Mouse (Mus musculus): ENCODE results near the gene Atp1a4. TPM values are rescaled to one million over a fixed set of nuclear protein-coding genes. Genes with fewer than 3 reads are reported as not detected.

Atp1a4 gene
- polyA plus RNA-seq, 1 experiment: not detected

DNA sequence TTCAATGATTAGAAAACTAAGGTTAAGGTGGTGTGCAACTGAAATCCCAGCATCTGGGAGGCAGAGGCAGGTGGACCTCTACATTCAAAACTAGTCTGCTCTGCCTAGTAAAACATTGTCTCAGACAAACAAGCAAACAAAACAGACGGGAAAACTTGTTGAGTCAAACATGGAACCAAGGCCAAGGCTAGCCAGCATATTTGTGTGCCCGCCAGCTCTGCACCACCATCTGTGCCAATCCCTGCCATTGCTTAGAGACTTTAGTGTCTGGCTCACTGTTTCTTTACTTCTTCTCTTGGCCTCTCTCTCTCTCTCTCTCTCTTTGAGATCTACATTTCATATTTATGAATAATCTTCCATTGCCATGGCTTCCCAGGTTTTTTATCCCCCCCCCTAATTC lies 30.0 kb downstream of the Atp1a4 start:
- no peak overlapping the region for H3ac ChIP-seq (ENCODE audit: control insufficient read depth, insufficient read length, low read depth)
- no peaks in the 10 kb centered on the region for H3K36me3 ChIP-seq (ENCODE audit: control insufficient read depth, insufficient read depth)
- H3K4me3 ChIP-seq (ENCODE audit: insufficient read depth, poor library complexity, severe bottlenecking): no peak overlapping the region
- no peaks in the 10 kb centered on the region for H3K27me3 ChIP-seq (ENCODE audit: control insufficient read depth, insufficient read depth, insufficient read length)
- H3K79me2 ChIP-seq (ENCODE audit: control insufficient read depth, insufficient read depth): no peaks in the 10 kb centered on the region
- TF ChIP-seq USF1 (IDR thresholded peaks at IDR 0.05; ENCODE audit: low read depth): no peak
- no peak for TF ChIP-seq CEBPB (IDR thresholded peaks at IDR 0.05; ENCODE audit: low read depth)
- TF ChIP-seq FOSL1 (IDR thresholded peaks at IDR 0.05; ENCODE audit: insufficient read depth, low read length, poor library complexity, severe bottlenecking): no peak
- TF ChIP-seq MYOG (IDR thresholded peaks at IDR 0.05; ENCODE audit: control insufficient read depth, extremely low read depth, insufficient read length): no peak
- no peak for TF ChIP-seq MYOD1 (IDR thresholded peaks at IDR 0.05; ENCODE audit: control insufficient read depth, insufficient read length, low read depth)
- no peak for TF ChIP-seq CTCF (IDR thresholded peaks at IDR 0.05; ENCODE audit: control insufficient read depth, insufficient read depth, insufficient read length)
- no peak for TF ChIP-seq MAX (IDR thresholded peaks at IDR 0.05)
- no peaks in the 10 kb centered on the region for H3K79me3 ChIP-seq (ENCODE audit: low read depth)

DNA sequence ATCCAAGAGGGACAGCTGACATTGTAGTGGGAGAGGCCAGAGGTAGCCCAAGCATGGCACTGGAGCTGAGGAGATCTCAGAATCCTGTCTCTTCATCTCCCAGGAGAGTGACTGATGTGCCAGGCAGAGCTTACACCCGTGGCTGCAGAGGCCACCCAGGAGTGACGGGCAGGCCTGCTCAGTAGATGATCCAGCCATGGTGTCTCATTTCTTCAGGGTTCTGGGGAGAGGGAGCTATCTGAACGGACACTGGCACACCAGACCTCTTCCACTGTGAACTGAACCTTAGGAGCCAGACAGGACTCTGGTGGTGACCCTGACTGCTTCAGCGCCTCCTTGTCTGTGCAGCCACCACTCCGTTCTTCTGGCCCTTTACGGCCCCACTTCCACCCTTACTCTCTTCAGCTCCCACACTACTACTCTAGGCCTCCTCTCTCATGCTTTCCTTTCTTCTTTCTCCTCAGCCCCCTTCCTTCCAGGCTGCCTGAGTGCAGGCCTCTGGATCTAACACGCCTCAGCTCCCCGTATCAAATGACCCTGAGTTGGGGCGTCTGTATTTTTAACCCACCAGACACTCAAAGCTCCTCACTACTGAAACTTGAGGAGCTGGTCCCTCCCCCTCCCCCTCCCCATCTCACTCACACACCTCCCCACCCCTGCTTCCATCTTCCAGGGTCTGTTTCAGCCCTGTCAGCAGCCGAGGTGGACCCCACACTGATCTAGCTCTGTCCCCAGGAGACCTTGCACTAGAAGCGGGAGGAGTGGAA lies 36.7 kb downstream of the Atp1a4 start:
- no peaks in the 10 kb centered on the region for H3K36me3 ChIP-seq (ENCODE audit: control insufficient read depth, insufficient read depth)
- no peak overlapping the region for H3K4me3 ChIP-seq (ENCODE audit: insufficient read depth, poor library complexity, severe bottlenecking)
- H3ac ChIP-seq (ENCODE audit: control insufficient read depth, insufficient read length, low read depth): no peak overlapping the region
- TF ChIP-seq FOSL1 (IDR thresholded peaks at IDR 0.05; ENCODE audit: insufficient read depth, low read length, poor library complexity, severe bottlenecking): no peak
- H3K27me3 ChIP-seq (ENCODE audit: control insufficient read depth, insufficient read depth, insufficient read length): no peaks in the 10 kb centered on the region
- no peaks in the 10 kb centered on the region for H3K79me3 ChIP-seq (ENCODE audit: low read depth)
- no peaks in the 10 kb centered on the region for H3K79me2 ChIP-seq (ENCODE audit: control insufficient read depth, insufficient read depth)

DNA sequence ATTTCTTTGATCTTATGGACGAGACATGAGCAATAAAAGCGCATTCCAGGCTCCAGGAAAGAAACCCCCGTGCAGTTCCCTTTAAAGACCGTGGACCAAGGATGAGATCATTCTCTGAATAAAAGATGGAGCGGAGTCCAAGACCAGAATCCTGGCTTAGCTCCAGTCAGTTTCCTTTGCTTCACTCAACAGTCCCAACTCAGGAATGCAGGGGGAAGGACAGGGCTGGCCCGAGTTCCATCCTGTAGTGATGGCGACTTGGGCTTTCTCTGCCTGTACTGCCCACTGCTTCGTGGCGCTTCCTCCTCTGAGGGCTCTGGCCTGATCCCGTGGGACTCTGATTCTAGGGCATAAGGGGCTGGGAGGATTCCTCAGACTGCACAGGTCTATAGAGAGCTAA lies 37.8 kb downstream of the Atp1a4 start:
- Histone ChIP-seq H3K27me3 (ENCODE audit: control insufficient read depth, insufficient read depth, insufficient read length) (no peaks in the 10 kb centered on the region), H3K36me3 (ENCODE audit: control insufficient read depth, insufficient read depth) (no peaks in the 10 kb centered on the region), H3K79me3 (ENCODE audit: low read depth) (no peaks in the 10 kb centered on the region), H3K79me2 (ENCODE audit: control insufficient read depth, insufficient read depth) (no peaks in the 10 kb centered on the region), H3K4me3 (ENCODE audit: insufficient read depth, poor library complexity, severe bottlenecking) (no peak overlapping the region), H3ac (ENCODE audit: control insufficient read depth, insufficient read length, low read depth) (no peak overlapping the region)
- TF ChIP-seq FOSL1 (IDR thresholded peaks at IDR 0.05; ENCODE audit: insufficient read depth, low read length, poor library complexity, severe bottlenecking) (no peak), MYOD1 (IDR thresholded peaks at IDR 0.05; ENCODE audit: control insufficient read depth, insufficient read length, low read depth) (no peak), USF1 (IDR thresholded peaks at IDR 0.05; ENCODE audit: low read depth) (no peak), CTCF (IDR thresholded peaks at IDR 0.05; ENCODE audit: control insufficient read depth, insufficient read depth, insufficient read length) (no peak)

- H3K79me2 ChIP-seq (ENCODE audit: control insufficient read depth, insufficient read depth): no peaks in the 10 kb centered on the region
- TF ChIP-seq MAX (IDR thresholded peaks at IDR 0.05) (no peak), USF1 (IDR thresholded peaks at IDR 0.05; ENCODE audit: low read depth) (no peak), CEBPB (IDR thresholded peaks at IDR 0.05; ENCODE audit: low read depth) (no peak), MYOD1 (IDR thresholded peaks at IDR 0.05; ENCODE audit: control insufficient read depth, insufficient read length, low read depth) (no peak), FOSL1 (IDR thresholded peaks at IDR 0.05; ENCODE audit: insufficient read depth, low read length, poor library complexity, severe bottlenecking) (no peak), MYOG (IDR thresholded peaks at IDR 0.05; ENCODE audit: control insufficient read depth, extremely low read depth, insufficient read length) (no peak), CTCF (IDR thresholded peaks at IDR 0.05; ENCODE audit: control insufficient read depth, insufficient read depth, insufficient read length) (no peak)
- no peak within 1 kb of the TSS for H3K4me3 ChIP-seq (ENCODE audit: insufficient read depth, poor library complexity, severe bottlenecking)
- H3K79me3 ChIP-seq (ENCODE audit: low read depth): no peaks in the 10 kb centered on the region
- H3K36me3 ChIP-seq (ENCODE audit: control insufficient read depth, insufficient read depth): no peaks in the 10 kb centered on the region
- no peaks in the 10 kb centered on the region for H3K27me3 ChIP-seq (ENCODE audit: control insufficient read depth, insufficient read depth, insufficient read length)
- no peak within 1 kb of the TSS for H3ac ChIP-seq (ENCODE audit: control insufficient read depth, insufficient read length, low read depth)
These were observed 38.5 kb downstream of the Atp1a4 start, which contains the start of gene Casq1 for GRCm38 (mm10) chr1:172219451-172220406. Casq1 (minus strand) TSS chr1:172219868.

DNA sequence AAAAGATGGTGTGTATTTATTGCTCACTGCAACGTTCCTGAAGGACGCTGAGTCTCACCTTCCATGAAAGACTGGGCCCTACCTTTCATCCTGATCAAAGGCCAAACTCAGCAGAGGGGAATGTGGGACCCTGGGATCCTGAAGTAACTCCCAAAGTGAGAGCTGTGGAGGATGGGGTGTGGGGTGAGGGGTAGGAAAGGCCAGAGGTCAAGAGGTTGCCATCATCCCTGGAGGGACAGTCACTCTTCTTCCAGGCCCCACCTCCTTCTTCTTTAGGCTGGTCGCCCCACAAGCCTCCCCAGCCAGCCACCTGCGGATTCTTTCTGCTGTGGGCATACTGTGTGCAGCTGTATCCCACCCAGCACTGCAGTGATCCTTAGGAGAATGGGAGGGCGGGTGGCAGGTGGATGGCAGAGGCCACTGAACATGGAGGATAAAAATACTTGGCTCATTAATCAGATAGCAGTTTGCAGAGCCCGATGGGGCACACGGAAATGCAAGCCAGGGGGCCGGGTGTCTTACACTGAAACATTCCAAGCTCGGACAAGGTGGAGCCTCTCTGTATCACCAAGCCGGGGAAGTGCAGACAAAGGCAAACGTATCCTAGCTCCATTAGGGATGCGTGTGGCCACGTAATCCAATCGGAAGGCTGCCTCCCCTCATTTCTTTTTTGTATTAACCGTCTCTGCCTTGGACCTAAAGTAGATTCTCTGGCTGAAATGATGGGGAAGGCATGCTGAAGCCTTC lies 39.9 kb downstream of the Atp1a4 start:
- no peak for TF ChIP-seq MAX (IDR thresholded peaks at IDR 0.05)
- TF ChIP-seq MYOD1 (IDR thresholded peaks at IDR 0.05; ENCODE audit: control insufficient read depth, insufficient read length, low read depth): no peak
- no peak for TF ChIP-seq CTCF (IDR thresholded peaks at IDR 0.05; ENCODE audit: control insufficient read depth, insufficient read depth, insufficient read length)
- TF ChIP-seq FOSL1 (IDR thresholded peaks at IDR 0.05; ENCODE audit: insufficient read depth, low read length, poor library complexity, severe bottlenecking): no peak
- TF ChIP-seq CEBPB (IDR thresholded peaks at IDR 0.05; ENCODE audit: low read depth): no peak
- TF ChIP-seq MYOG (IDR thresholded peaks at IDR 0.05; ENCODE audit: control insufficient read depth, extremely low read depth, insufficient read length): no peak
- no peak for TF ChIP-seq USF1 (IDR thresholded peaks at IDR 0.05; ENCODE audit: low read depth)
- H3K79me2 ChIP-seq (ENCODE audit: control insufficient read depth, insufficient read depth): no peaks in the 10 kb centered on the region

More for the DNA sequence above, 39.9 kb downstream of the Atp1a4 start:
- Histone ChIP-seq H3K36me3 (ENCODE audit: control insufficient read depth, insufficient read depth) (no peaks in the 10 kb centered on the region), H3K79me3 (ENCODE audit: low read depth) (no peaks in the 10 kb centered on the region), H3ac (ENCODE audit: control insufficient read depth, insufficient read length, low read depth) (no peak overlapping the region), H3K4me3 (ENCODE audit: insufficient read depth, poor library complexity, severe bottlenecking) (no peak overlapping the region), H3K27me3 (ENCODE audit: control insufficient read depth, insufficient read depth, insufficient read length) (no peaks in the 10 kb centered on the region)

Measured in C2C12 (cell line).